Mouse (Mus musculus) naive thymus-derived CD4-positive, alpha-beta T cell, adult 5 months (primary cell): ENCODE results near the gene Vmn1r125. TPM values are rescaled to one million over a fixed set of nuclear protein-coding genes. Genes with fewer than 3 reads are reported as not detected.

Experiments
- polyA plus RNA-seq: library from polyadenylated mRNA; unstranded; fragments of 100-300 nt; shearing (Covaris generic); gene quantifications from one replicate; pipeline ENCODE4 v1.2.1, GENCODE M21; 2017

Vmn1r125 gene
- polyA plus RNA-seq, result not detected

DNA sequence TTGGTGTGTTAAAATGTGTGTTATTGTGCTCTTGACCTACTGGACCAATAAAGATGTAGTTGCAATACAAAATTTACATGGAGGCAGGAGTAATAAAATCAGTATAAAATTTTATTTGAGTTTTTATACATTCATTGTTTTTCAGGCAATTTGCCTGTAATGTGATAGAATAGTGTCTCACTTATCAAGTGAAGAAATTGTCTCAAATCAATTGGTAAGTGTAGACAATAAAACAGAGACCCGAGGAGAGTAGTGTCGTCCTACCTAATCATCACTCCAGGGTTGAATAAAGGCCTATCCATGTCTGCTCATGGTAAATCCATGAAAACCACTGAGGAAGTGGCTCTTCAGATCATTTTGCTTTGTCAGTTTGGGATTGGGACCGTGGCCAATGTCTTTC lies at the start of gene Vmn1r125:
TSS of gene Vmn1r125 (plus strand) at position 301 of the 400 bp plus-strand sequence.

DNA sequence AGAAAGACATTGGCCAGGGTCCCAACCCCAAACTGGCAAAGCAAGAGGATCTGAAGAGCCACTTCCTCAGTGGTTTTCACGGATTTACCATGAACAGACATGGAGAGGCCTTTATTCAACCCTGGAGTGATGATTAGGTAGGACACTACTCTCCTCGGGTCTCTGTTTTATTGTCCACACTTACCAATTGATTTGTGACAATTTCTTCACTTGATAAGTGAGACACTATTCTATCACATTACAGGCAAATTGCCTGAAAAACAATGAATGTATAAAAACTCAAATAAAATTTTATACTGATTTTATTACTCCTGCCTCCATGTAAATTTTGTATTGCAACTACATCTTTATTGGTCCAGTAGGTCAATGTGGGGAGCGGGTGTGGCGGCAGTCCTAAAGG lies 11.5 kb upstream of the Vmn1r125 start, which contains the start of gene Vmn1r124:
TSS of gene Vmn1r124 (minus strand) at position 101 of the 400 bp plus-strand sequence.

DNA sequence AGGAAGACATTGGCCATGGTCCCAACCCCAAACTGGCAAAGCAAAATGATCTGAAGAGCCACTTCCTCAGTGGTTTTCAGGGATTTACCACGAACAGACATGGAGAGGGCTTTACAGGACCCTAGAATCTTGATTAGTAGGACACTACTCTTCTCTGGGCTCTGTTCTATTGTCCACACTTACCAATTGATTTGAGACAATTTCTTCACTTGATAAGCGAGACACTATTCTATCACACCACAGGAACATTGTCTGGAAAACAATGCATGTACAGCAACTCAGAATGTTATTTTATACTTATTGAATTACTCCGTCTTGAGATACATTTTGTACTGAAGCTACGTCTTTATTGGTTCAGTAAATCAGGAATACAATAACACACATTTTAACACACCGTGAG lies 29.4 kb downstream of the Vmn1r125 start, which contains the start of gene Vmn1r126:
TSS of gene Vmn1r126 (minus strand) at position 101 of the 400 bp plus-strand sequence.

DNA sequence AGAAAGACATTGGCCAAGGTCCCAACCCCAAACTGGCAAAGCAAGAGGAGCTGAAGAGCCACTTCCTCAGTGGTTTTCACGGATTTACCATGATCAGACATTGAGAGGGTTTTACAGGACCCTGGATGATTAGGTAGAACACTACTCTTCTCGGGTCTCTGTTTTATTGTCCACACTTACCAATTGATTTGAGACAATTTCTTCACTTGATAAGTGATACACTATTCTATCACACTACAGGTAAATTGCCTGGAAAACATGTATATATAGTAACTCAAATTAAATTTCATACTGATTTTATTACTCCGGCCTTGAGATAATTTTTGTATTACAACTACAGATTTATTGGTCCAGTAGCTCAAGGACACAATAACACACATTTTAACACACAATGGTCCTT lies 47.8 kb downstream of the Vmn1r125 start, which contains the start of gene Vmn1r127:
TSS of gene Vmn1r127 (minus strand) at position 101 of the 400 bp plus-strand sequence.

Other genes with a start within 250 kb of the Vmn1r125 start
- gene Vmn1r120, start 218.4 kb upstream of the Vmn1r125 start, polyA plus RNA-seq, result not detected
- not detected for gene Vmn1r121, start 173.7 kb upstream of the Vmn1r125 start, polyA plus RNA-seq
- not detected for gene Vmn1r122, start 138.1 kb upstream of the Vmn1r125 start, polyA plus RNA-seq
- gene Vmn1r123, start 110.0 kb upstream of the Vmn1r125 start, polyA plus RNA-seq, result not detected
- not detected for gene Gm5157, start 81.8 kb upstream of the Vmn1r125 start, polyA plus RNA-seq
- gene Vmn1r124, start 11.6 kb upstream of the Vmn1r125 start, polyA plus RNA-seq, result not detected
- gene Vmn1r126, start 29.3 kb downstream of the Vmn1r125 start, polyA plus RNA-seq, result 0.41 TPM
- not detected for gene Vmn1r127, start 47.7 kb downstream of the Vmn1r125 start, polyA plus RNA-seq
- gene Vmn1r128, start 77.2 kb downstream of the Vmn1r125 start, polyA plus RNA-seq, result not detected
- gene Vmn1r129, start 89.1 kb downstream of the Vmn1r125 start, polyA plus RNA-seq, result not detected
- gene Gm6882, start 160.6 kb downstream of the Vmn1r125 start, polyA plus RNA-seq, result not detected
- gene Vmn1r130, start 239.6 kb downstream of the Vmn1r125 start, polyA plus RNA-seq, result not detected